In the genomic region with DNA sequence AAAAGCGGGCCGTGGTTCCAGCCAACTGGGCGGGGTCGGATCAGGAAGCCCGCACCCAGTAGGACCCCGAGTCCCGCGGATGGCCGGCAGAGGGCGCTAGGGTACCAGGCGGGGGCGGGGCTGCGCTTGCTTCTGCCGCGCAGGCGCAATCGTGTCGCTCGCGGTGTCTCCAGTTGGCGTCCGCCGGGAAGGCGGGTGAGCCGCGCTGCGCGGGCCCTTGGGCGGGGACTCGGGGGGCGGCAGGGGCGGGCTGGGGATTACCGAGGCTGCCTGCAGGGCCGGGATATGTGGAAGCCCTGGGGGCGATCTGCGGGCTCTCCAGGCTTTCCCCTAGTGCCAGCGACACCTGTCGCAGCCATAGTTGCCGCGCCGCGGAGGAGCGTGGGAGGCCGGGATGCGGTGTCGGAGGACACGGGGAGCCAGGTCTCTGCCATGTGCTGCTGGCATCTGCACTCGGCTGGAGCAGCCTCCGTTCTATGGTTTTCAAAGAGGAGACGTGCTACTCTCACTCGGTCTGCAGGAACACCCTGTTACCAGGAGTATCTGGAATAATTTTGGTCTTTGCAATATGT, we compare ENCODE assay signal across 8 mouse cellular contexts. TPM values are rescaled to one million over a fixed set of nuclear protein-coding genes. Genes with fewer than 3 reads are reported as not detected.
A peak's percentile ranks its signal among the peaks of the same experiment; 100 is the strongest.
DNase-seq lines count a peak whose midpoint lies in the region; ATAC-seq lines count a peak whose summit lies in the region.

A gene (plus strand): TSS at position 143 of the 572 bp plus-strand sequence.

- peak within 1 kb of the TSS; percentile 64 for H3K4me3 ChIP-seq in brown adipose tissue, adult 24 weeks (ENCODE audit: insufficient read depth, low read depth, low read length)
- H3K4me3 ChIP-seq in heart, embryonic 14.5 days (ENCODE audit: control insufficient read depth in 1 of 2, insufficient read depth in 1 of 2, low read depth in 1 of 2, low read length in 2 of 2), result peak within 1 kb of the TSS; percentile 59 to 76
- H3K4me3 ChIP-seq in liver, embryonic 13.5 days (replicated peaks), result peak within 1 kb of the TSS; percentile 71
- peak within 1 kb of the TSS; percentile 67 for H3K4me3 ChIP-seq in stomach, embryonic 16.5 days (replicated peaks; ENCODE audit: low read length)

- DNase-seq in CD4-positive, CD25-positive, alpha-beta regulatory T cell, adult 2 months (ENCODE audit: low read depth, low spot score), result peak; percentile 96
- peak; percentile 63 for DNase-seq in fibroblast of lung, adult 2 months (ENCODE audit: low read depth)
- peak; percentile 96 for DNase-seq in kidney, postnatal 14 days
- DNase-seq in liver, embryonic 13.5 days, result peak; percentile 94
- peak; percentile 99 for DNase-seq in neural tube, embryonic 10.5 days (ENCODE audit: extremely low spot score, low spot score)

- no peaks in the 10 kb centered on the region for H3K9me3 ChIP-seq in heart, embryonic 14.5 days (ENCODE audit: control insufficient read depth, low read length)
- no peaks in the 10 kb centered on the region for H3K9me3 ChIP-seq in liver, embryonic 13.5 days (replicated peaks)
- H3K9me3 ChIP-seq in stomach, embryonic 16.5 days (replicated peaks; ENCODE audit: control insufficient read depth, low read length), result no peaks in the 10 kb centered on the region

- no peaks in the 10 kb centered on the region for H3K36me3 ChIP-seq in heart, embryonic 14.5 days (ENCODE audit: control insufficient read depth, insufficient read depth, low read length)
- H3K36me3 ChIP-seq in liver, embryonic 13.5 days, result no peaks in the 10 kb centered on the region
- H3K36me3 ChIP-seq in stomach, embryonic 16.5 days (ENCODE audit: control insufficient read depth, insufficient read depth, low read length), result no peaks in the 10 kb centered on the region

- under 1% methylated on average over 51 of the region's 51 CpGs for WGBS in heart, embryonic 14.5 days
- WGBS in liver, embryonic 13.5 days (ENCODE audit: insufficient replicate concordance), result under 1% methylated on average over 49 of the region's 51 CpGs
- under 1% methylated on average over 51 of the region's 51 CpGs for WGBS in stomach, embryonic 16.5 days

- ATAC-seq in heart, embryonic 14.5 days (ENCODE audit: insufficient number of reproducible peaks, insufficient read depth, low FRiP score, low read depth), result peak; percentile 82
- ATAC-seq in liver, embryonic 13.5 days (ENCODE audit: low read depth), result peak; percentile 86
- peak; percentile 87 for ATAC-seq in stomach, embryonic 16.5 days (ENCODE audit: insufficient read depth, low FRiP score)

- H3K4me1 ChIP-seq in brown adipose tissue, adult 24 weeks (ENCODE audit: control insufficient read depth, insufficient read depth, insufficient read length, low read length), result no peaks in the 10 kb centered on the region
- H3K4me1 ChIP-seq in heart, embryonic 14.5 days (ENCODE audit: control insufficient read depth in 2 of 2, insufficient read depth in 2 of 2, low read length in 2 of 2), result peaks cover 24 to 43% of the 10 kb centered on the region in 2 experiments
- H3K4me1 ChIP-seq in liver, embryonic 13.5 days (replicated peaks), result peaks cover 58% of the 10 kb centered on the region
- peaks cover 5% of the 10 kb centered on the region; the same call in 1 of the 2 replicates for H3K4me1 ChIP-seq in stomach, embryonic 16.5 days (ENCODE audit: control insufficient read depth, insufficient read depth, low read length)

- peak within 1 kb of the TSS; percentile 73 for H3K4me2 ChIP-seq in heart, embryonic 14.5 days (ENCODE audit: low read length)
- H3K4me2 ChIP-seq in liver, embryonic 13.5 days, result peak within 1 kb of the TSS; percentile 81
- peak within 1 kb of the TSS; percentile 81 for H3K4me2 ChIP-seq in stomach, embryonic 16.5 days (ENCODE audit: low read depth, low read length)

- peak within 1 kb of the TSS; percentile 65 for H3K27ac ChIP-seq in brown adipose tissue, adult 24 weeks (replicated peaks; ENCODE audit: low read depth, low read length)
- H3K27ac ChIP-seq in heart, embryonic 14.5 days (replicated peaks in 1 of 2; ENCODE audit: control insufficient read depth in 1 of 2, insufficient read depth in 1 of 2, low read depth in 2 of 2, low read length in 2 of 2), result peak within 1 kb of the TSS; percentile 46 to 64
- H3K27ac ChIP-seq in liver, embryonic 13.5 days, result peak within 1 kb of the TSS; percentile 70
- 0 out of 2 replicates have a peak within 1 kb of the TSS, but pooled peaks have one; percentile 13 for H3K27ac ChIP-seq in stomach, embryonic 16.5 days (ENCODE audit: low read length)

- no peaks in the 10 kb centered on the region for H3K27me3 ChIP-seq in heart, embryonic 14.5 days (ENCODE audit: control insufficient read depth, insufficient read depth, low read length)
- H3K27me3 ChIP-seq in liver, embryonic 13.5 days, result no peaks in the 10 kb centered on the region
- no peaks in the 10 kb centered on the region for H3K27me3 ChIP-seq in stomach, embryonic 16.5 days (ENCODE audit: control insufficient read depth, insufficient read depth, low read length)

- peak within 1 kb of the TSS; percentile 80 for H3K9ac ChIP-seq in heart, embryonic 14.5 days (ENCODE audit: low read length)
- peak within 1 kb of the TSS; percentile 82 for H3K9ac ChIP-seq in liver, embryonic 13.5 days
- H3K9ac ChIP-seq in stomach, embryonic 16.5 days (ENCODE audit: low read length), result peak within 1 kb of the TSS; percentile 83

RNA-seq across cellular contexts. Expression of the gene that starts here (rescaled TPM):
- polyA plus RNA-seq in brown adipose tissue, adult 24 weeks (2012; ENCODE audit: insufficient read depth, insufficient read length, missing spikeins), result 32.6 and 58.3 TPM in 2 replicates
- polyA plus RNA-seq in heart, embryonic 14.5 days (2014; fragmentation: Nextera tagmentation; extraction: Ambion mirVana), result 31.0 and 41.2 TPM in 2 replicates
- polyA plus RNA-seq in liver, embryonic 13.5 days (2015; fragmentation: Nextera tagmentation; extraction: Ambion mirVana), result 21.4 and 21.7 TPM in 2 replicates
- polyA plus RNA-seq in stomach, embryonic 16.5 days (2015; fragmentation: Nextera tagmentation; extraction: Ambion mirVana), result 16.6 and 20.0 TPM in 2 replicates

Comparison
In these comparisons a context has a peak if more than half of its experiments do, and no peak if none do; other contexts are left out.
1. Peak in every context shown above with its lines: DNase-seq, ATAC-seq, H3K4me3 ChIP-seq and H3K27ac ChIP-seq.
2. H3K27ac ChIP-seq: peak in every context shown above with its lines; median percentile 70 in liver, embryonic 13.5 days; 65 in brown adipose tissue, adult 24 weeks; 55 in heart, embryonic 14.5 days; 13 in stomach, embryonic 16.5 days.